Mouse (Mus musculus) embryo, embryonic 11.5 days (tissue): ENCODE data around the gene Szt2.

Source experiments
- DNase-seq: peaks from one replicate; pipeline ENCODE4 v3.0.0-alpha.2; 2012; ENCODE audit warnings: low read depth, low spot score

Gene Szt2

DNA sequence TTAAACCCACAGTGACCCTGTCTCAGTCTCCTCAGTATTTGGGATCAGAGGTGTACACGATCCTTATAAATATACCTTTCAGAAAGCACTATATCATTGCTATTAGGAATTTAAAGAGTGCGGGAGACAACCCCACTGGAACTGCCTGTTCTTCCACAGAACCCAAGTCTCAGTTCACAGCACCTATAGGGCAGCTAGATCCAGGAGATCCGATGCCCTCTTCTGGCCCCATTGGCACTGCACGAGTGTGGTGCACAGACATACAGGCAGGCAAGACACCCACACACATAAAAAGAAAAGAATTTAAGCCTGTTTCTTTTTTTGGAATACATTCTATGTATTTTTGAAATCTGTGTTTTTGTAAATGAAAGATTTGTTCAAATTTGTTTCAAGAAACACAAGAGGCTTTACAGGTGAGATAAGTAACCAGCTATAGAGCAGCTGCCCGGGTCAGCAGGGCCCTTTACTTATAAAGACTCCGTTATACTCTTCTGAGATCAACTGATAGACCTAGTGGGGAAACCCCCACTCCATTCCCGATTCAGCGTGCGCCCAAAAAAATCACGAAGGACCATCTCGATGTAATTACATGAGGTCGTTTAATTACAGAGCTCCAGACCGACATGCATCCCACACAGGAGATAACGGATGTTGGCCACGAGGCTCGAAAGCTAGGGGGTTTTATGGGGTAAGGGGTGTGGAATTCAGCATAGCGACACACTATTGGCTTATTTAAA, 50.7 kb downstream of the Szt2 start:
- DNase-seq: no peak

DNA sequence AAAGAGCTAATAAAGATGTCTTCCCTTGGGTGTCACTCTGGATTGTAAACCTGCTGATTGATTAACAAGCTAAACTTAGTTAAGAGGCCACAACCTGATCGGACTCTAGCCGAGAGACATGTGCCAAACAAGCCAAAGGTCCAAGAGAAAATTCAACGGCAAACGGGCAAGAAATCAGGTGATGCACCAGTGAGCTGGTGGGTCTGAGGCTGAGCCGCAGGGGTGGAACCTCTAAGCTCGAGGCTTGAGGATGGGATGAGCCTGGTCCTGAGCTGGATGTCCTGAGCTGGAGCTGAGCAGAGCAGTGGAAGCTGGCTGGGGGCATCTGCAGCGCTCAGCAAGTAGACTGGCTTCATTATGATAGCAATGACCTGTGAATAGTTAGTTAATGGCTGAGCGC, 51.6 kb downstream of the Szt2 start:
- no peak for DNase-seq

GRCm38 (mm10) chr4:118356738-118357137, 52.3 kb downstream of the Szt2 start:
- no peak for DNase-seq

- DNase-seq: no peak
Measured at GRCm38 (mm10) chr4:118354289-118354688, 54.8 kb downstream of the Szt2 start.

GRCm38 (mm10) chr4:118353689-118354088, 55.4 kb downstream of the Szt2 start:
- DNase-seq: no peak

GRCm38 (mm10) chr4:118351828-118352227, 57.2 kb downstream of the Szt2 start:
- no peak for DNase-seq

- no peak for DNase-seq
Measured at GRCm38 (mm10) chr4:118350864-118351263, 58.2 kb downstream of the Szt2 start.

DNA sequence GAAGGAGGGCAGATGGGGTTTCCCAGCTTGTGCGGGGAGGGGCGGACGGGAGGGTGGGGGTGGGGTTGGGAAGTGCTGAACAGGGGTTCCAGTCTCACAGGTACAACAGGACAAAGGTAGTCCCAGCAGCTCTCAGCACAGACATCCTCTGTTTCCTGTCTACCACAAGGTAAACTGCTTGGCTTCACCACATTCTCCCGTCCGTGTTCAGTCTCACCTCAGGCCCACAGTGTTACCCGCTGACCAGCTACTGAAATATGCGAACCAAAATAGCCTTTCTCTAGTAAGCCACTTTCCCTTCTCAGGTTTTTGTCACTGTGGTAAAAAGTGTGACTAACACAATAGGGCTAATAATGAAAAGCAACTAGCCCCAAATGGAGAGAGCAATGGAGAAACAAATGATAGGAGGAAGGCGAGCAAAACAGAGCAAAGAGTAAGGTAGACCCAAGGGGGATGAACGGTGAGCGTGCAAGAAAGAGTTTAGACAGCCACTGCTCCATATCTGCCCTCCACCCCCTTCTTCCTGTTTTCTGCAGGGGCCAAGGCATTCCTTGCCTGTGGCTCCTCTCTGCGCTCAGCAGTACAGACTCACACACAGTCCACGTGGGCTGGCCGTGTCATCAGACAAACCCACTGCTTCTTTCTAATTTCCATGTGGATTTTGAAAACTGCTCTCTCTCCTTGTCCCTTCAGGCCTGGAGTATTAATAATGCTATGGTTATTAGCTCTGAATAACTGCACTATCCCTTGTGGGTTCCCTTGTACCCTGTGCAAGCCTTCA, 61.4 kb downstream of the Szt2 start:
- DNase-seq: no peak

DNA sequence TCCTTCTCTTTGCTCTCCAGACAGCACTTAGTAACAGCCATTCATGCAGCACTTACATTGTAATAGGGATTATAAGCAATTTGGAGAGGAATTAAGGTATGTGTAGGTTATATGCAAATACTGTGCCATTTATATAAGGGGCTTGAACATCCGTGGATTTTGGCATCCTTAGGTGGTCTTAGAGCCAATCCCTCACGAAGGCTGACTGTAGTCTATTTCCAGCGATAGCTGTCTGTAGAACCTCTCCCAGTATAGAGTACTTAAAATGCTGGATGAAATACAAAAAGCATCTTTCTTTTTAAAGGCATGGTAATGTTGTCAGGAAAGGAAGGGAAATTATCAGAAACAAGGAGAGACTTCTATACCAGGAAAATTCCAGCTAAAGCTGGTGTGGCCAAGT, 67.6 kb downstream of the Szt2 start:
- no peak for DNase-seq

GRCm38 (mm10) chr4:118336658-118337057, 72.4 kb downstream of the Szt2 start:
- DNase-seq: peak; percentile 16

GRCm38 (mm10) chr4:118335991-118336390, 73.1 kb downstream of the Szt2 start:
- no peak for DNase-seq

- DNase-seq: no peak
Measured at GRCm38 (mm10) chr4:118331777-118332176, 77.3 kb downstream of the Szt2 start.

GRCm38 (mm10) chr4:118326476-118326875, 82.6 kb downstream of the Szt2 start:
- DNase-seq: peak; percentile 20

DNA sequence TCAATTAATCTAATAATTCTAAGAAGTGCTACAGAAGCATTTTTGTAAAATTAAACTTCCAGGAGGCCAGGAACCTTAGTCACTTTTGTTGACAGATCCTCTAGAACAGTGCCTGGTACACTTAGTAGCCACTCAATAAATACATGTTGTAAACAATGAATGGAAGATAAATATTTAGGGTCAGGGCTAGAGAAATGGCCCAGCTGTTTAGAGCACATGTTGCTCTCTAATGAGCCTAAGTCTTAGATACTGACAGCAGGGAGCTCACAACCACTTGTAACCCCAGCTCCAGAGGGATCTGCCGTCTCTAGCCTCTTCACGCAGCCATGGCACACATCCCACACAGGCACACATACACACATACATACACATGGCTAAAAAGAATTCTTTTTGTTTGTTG, 88.4 kb downstream of the Szt2 start:
- DNase-seq: no peak

GRCm38 (mm10) chr4:118319706-118320344, 89.2 kb downstream of the Szt2 start:
- DNase-seq: no peak

- DNase-seq: no peak
Measured at GRCm38 (mm10) chr4:118316662-118317061, 92.4 kb downstream of the Szt2 start.

- DNase-seq: no peak
Measured at GRCm38 (mm10) chr4:118315286-118315685, 93.8 kb downstream of the Szt2 start.
